Mouse (Mus musculus) heart, postnatal 14 days (tissue): ENCODE data around the gene Tmem97. TPM values are rescaled to one million over a fixed set of nuclear protein-coding genes. Genes with fewer than 3 reads are reported as not detected.
"Not testable (repeated sequence)": the region's sequence is repeated elsewhere in the genome, so short reads cannot be mapped to it uniquely, and the experiment has no call there.

Experiments used
- DNase-seq, 2 experiments: peaks; one replicate each; pipeline ENCODE4 v3.0.0; 2021 to 2022
- intact Hi-C: fragments of 180-260 bp; cut with DNase I; formaldehyde crosslinking; loops from one replicate; pipeline ENCODE4 v1.15.1; 2025
- long read RNA-seq, 2 experiments: library from polyadenylated mRNA; stranded (forward); transcript quantifications; one replicate each; pipeline ENCODE4 v2.0.0; 2021
- total RNA-seq, 2 experiments: library from RNA; stranded (reverse); gene quantifications; 2 replicates each; pipeline ENCODE4 v1.2.3; 2021

Tmem97 gene
- 10 to 100 TPM in 1 of 2 experiments, 1 to 10 TPM in 1; 8.8 to 10.3 TPM for total RNA-seq
- long read RNA-seq, experiment 1, transcript Tmem97-201 (3 exons, 1,375 nt), result major isoform, 12 of 12 reads
- long read RNA-seq, experiment 1, partial matches to known transcripts, result 0 of 12 reads
- long read RNA-seq, experiment 1, other reads (novel, unspliced or antisense), result 0 of 12 reads
- long read RNA-seq, experiment 2, transcript Tmem97-201 (3 exons, 1,375 nt), result major isoform, 12 of 12 reads
- long read RNA-seq, experiment 2, partial matches to known transcripts, result 0 of 12 reads
- long read RNA-seq, experiment 2, other reads (novel, unspliced or antisense), result 0 of 12 reads

DNA sequence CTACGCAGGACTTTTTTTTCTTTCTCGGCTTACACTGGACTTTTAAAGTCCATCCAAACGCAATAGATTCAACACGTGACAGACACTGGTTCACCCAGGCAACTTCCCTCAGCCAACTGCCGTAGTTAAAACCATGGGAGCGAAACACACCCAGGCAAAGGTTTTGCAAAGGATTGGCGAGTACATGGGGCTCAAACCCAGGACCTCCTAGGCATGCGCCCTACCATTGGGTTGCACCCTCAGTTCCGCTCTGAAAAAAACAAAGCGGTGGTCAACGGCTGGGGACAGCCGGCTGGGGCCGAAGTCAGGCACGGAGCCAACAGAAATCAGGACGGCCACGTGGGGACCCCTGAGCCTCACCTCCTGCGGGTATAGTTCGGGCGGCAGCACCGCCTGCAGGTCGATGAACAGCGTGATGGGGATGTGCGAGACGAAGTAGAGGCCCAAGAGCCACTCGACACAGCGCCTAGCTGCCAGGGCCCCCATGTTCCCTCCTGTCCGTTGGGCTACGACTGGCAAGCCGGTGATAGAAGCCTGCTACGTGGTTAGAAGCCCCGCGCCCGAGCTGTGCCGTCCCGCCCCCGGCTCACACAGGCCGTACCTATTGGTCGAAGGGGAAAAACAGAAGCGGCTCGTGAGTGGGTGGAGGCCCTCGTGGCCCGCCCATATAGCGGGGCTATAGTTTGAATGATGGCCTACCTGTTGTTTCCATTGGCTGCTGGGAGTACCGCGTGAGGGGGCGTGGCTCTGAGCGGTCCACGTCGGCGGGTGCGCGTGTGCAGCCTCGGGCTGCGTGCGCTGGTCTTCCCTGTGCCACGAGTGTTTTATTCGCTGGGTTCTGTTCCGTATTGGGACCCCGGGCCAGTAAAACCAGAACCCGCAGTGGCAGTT, at the start of gene Tmem97:
Tmem97 (minus strand) TSS at position 610 of the 891 bp plus-strand sequence.
- intact Hi-C loops, result no loop called here
- peak; percentile 93 to 94 for DNase-seq

- intact Hi-C loops, result no loop called here
- no peak for DNase-seq
These were observed 49.5 kb upstream of the Tmem97 start for GRCm38 (mm10) chr11:78600051-78600450.

GRCm38 (mm10) chr11:78598763-78599415, 48.3 kb upstream of the Tmem97 start:
- no peak for DNase-seq
- intact Hi-C loops, result no loop called here

- intact Hi-C loops, result no loop called here
- no peak for DNase-seq
These were observed 46.2 kb upstream of the Tmem97 start for GRCm38 (mm10) chr11:78596750-78597149.

GRCm38 (mm10) chr11:78595773-78596172, 45.2 kb upstream of the Tmem97 start:
- DNase-seq, result no peak
- intact Hi-C loops, result no loop called here

DNA sequence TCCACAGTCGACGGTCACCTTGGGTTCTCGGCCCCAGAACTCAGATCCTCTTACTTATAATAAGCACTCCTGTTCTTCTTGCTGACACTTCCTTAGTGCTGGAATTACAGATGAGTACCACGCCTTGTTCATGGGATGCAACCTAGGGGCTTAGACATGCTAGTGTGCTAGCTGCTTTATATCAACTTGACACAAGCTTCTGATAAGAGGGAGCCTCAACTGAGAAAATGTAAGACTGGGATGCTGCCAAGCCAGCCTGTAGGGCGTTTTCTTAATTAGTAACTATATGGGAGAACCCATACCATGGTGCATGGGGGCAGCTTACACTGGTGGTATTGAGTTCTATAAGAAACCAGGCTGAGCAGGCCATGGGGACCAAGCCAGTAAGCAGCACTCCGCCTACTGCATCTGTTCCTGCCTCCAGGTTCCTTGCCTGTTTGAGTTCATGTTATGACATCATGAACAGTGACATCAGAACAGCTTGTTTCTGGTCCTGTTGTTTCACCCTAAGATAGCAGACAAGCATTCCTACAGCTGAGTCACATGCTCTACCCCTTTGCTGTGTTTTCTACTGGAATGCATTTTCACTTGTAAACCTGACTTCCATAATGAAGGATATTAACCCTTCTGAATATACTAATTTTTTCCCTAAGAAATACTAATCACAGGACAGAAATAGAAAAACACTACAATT, 43.8 kb upstream of the Tmem97 start:
- no peak for DNase-seq
- intact Hi-C loops, result no loop called here

GRCm38 (mm10) chr11:78587677-78588076, 37.1 kb upstream of the Tmem97 start:
- intact Hi-C loops, DNase-seq: not testable (repeated sequence)

- intact Hi-C loops, result no loop called here
These were observed 35.5 kb upstream of the Tmem97 start for GRCm38 (mm10) chr11:78586099-78586498.

DNA sequence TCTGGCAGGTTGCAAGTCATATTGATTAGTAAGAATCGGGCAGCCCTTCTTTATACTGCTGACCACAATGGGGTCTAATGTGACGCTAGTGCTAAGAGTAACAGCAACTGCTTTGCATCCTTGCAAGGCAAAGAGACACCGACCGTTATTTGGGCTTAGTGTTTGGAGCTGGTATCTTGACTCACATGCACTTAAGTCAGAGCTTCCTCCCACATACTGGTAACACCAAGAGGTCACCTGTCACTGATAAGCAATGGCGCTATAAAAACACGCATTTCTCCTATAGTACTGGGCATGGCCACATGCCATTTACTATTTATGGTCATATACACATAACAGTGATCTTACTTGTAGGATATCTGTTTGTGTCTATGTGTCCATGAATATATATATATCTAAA, 32.3 kb upstream of the Tmem97 start:
- intact Hi-C loops, result no loop called here
- DNase-seq, result no peak

More at GRCm38 (mm10) chr11:78586099-78586498, 35.5 kb upstream of the Tmem97 start:
- no peak for DNase-seq

GRCm38 (mm10) chr11:78574975-78575374, 24.4 kb upstream of the Tmem97 start:
- no peak for DNase-seq
- intact Hi-C loops, result no loop called here

DNA sequence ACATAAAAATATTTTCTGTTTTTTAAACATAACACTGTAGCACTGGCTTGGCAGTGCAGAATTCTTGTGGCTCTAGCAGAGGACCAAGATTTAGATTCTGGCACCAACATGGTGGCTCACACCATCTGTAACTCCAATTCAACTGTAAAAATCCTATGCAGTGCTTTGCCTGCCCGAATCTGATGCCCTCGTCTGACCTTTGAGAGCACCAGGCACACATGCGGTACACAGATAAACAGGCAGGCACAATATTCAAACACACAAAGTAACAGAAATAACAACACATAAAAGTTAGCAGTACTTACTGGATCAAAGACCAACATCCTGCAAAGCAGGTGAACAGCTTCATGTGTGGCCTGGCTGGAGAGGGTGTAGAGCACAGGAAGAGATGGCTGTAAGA, 24.0 kb upstream of the Tmem97 start:
- no peak for DNase-seq
- intact Hi-C loops, result no loop called here

GRCm38 (mm10) chr11:78574031-78574430, 23.5 kb upstream of the Tmem97 start:
- intact Hi-C loops, DNase-seq: not testable (repeated sequence)

GRCm38 (mm10) chr11:78571854-78572253, 21.3 kb upstream of the Tmem97 start:
- intact Hi-C loops, result no loop called here
- DNase-seq, result no peak

DNA sequence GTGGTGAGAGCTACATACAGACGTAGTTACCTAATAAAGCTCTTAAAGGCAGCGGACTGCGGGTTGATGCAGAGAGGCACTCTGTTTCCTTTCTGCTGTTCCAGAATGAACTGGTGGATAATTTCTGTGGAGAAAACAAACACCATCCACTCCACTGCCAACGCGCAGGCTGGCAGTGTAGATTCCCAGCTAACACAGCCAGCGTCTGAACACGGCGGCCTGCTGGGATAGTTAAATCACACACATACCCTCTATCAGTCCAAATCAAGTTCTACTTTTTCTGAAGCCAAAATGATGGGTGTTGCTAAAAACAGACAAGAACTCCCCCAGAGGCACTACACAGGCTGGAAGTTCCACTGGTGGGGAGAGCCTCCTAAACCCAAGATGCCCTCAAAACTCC, 20.9 kb upstream of the Tmem97 start:
- intact Hi-C loops, result no loop called here
- DNase-seq, result no peak

DNA sequence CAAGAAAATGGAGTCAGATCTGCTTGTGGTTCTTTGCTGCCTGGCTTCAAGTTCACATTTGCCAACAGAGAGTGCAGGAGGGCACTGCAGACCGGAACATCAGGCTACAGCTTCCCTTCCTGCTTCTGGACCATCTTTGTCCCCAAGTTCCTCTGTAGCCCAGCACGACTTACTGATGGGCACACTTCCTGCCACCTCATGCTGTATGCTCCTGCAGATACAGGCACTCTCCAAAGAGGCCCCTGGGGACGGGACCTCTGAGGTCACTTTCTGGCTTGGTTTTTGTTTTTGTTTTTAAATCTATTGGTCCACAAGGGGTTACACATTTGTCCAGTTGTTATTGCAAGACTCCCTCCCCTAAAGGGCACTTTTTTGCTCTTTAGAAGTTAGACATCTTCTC, 19.2 kb upstream of the Tmem97 start:
- intact Hi-C loops, result loop anchor here (5.0 kb wide), 1 partner anchor 127 kb away; the partner anchor contains the start of gene Nlk

GRCm38 (mm10) chr11:78568827-78569226, 18.2 kb upstream of the Tmem97 start:
- DNase-seq, result no peak
- intact Hi-C loops, result loop anchor here (5.0 kb wide), 1 partner anchor 128 kb away; the partner anchor contains the start of gene Nlk

More for the DNA sequence above, 19.2 kb upstream of the Tmem97 start:
- no peak for DNase-seq

- intact Hi-C loops, result loop anchor here (5.0 kb wide), 1 partner anchor 130 kb away; the partner anchor contains the start of gene Nlk
- DNase-seq, result no peak
These were observed 17.0 kb upstream of the Tmem97 start for GRCm38 (mm10) chr11:78567614-78568013.

GRCm38 (mm10) chr11:78566775-78567174, 16.2 kb upstream of the Tmem97 start:
- DNase-seq, result peak; percentile 25 to 27
- intact Hi-C loops, result loop anchor here (5.0 kb wide), 1 partner anchor 131 kb away; the partner anchor contains the start of gene Nlk

- DNase-seq, result peak; percentile 71 to 83
- intact Hi-C loops, result loop anchor here (2.0 to 5.0 kb wide), 2 partner anchors 266 to 397 kb away; partner anchors contain the start of gene Lyrm9
These were observed 9.9 kb upstream of the Tmem97 start for GRCm38 (mm10) chr11:78560447-78560846.

GRCm38 (mm10) chr11:78557241-78557640, 6.7 kb upstream of the Tmem97 start:
- DNase-seq, result no peak
- intact Hi-C loops, result loop anchor here (5.0 kb wide), 1 partner anchor 70 kb away; no protein-coding TSS in a partner anchor
